Mouse (Mus musculus): ENCODE measurements around the gene Atf6b.

Atf6b gene

GRCm38 (mm10) chr17:34646906-34647787, at the start of gene Atf6b:
Atf6b (plus strand) TSS chr17:34647146.
- peak; percentile 94 for DNase-seq (ENCODE audit: low spot score)

GRCm38 (mm10) chr17:34597566-34598095, 49.3 kb upstream of the Atf6b start, which contains the start of gene Ager:
Ager (plus strand) TSS chr17:34597862.
- DNase-seq (ENCODE audit: low spot score) = no peak

- no peak for DNase-seq (ENCODE audit: low spot score)
Observed at GRCm38 (mm10) chr17:34599891-34600290, 47.1 kb upstream of the Atf6b start.

- no peak for DNase-seq (ENCODE audit: low spot score)
Observed at GRCm38 (mm10) chr17:34601796-34602195, 45.1 kb upstream of the Atf6b start.

- peak; percentile 100 for DNase-seq (ENCODE audit: low spot score)
Observed at GRCm38 (mm10) chr17:34603375-34604060, 43.4 kb upstream of the Atf6b start, which contains the start of gene Rnf5. Rnf5 (minus strand) TSS chr17:34603690.

- DNase-seq (ENCODE audit: low spot score) = peak; percentile 93
Observed at GRCm38 (mm10) chr17:34604061-34604508, 42.9 kb upstream of the Atf6b start, which contains the start of gene Agpat1. Agpat1 (plus strand) TSS chr17:34604262.

GRCm38 (mm10) chr17:34604511-34605237, 42.3 kb upstream of the Atf6b start:
- no peak for DNase-seq (ENCODE audit: low spot score)

GRCm38 (mm10) chr17:34605609-34606008, 41.3 kb upstream of the Atf6b start:
- peak; percentile 94 for DNase-seq (ENCODE audit: low spot score)

GRCm38 (mm10) chr17:34606186-34607039, 40.5 kb upstream of the Atf6b start:
- DNase-seq (ENCODE audit: low spot score) = no peak

GRCm38 (mm10) chr17:34607997-34608396, 38.9 kb upstream of the Atf6b start:
- no peak for DNase-seq (ENCODE audit: low spot score)

- no peak for DNase-seq (ENCODE audit: low spot score)
Observed at GRCm38 (mm10) chr17:34611050-34611449, 35.9 kb upstream of the Atf6b start.

- no peak for DNase-seq (ENCODE audit: low spot score)
Observed at GRCm38 (mm10) chr17:34613054-34613645, 33.8 kb upstream of the Atf6b start.

GRCm38 (mm10) chr17:34613830-34614229, 33.1 kb upstream of the Atf6b start:
- no peak for DNase-seq (ENCODE audit: low spot score)

- no peak for DNase-seq (ENCODE audit: low spot score)
Observed at GRCm38 (mm10) chr17:34615871-34616270, 31.1 kb upstream of the Atf6b start, which contains the start of gene Egfl8. Egfl8 (minus strand) TSS chr17:34615971.

- no peak for DNase-seq (ENCODE audit: low spot score)
Observed at GRCm38 (mm10) chr17:34618999-34619398, 27.9 kb upstream of the Atf6b start.

GRCm38 (mm10) chr17:34621006-34621405, 25.9 kb upstream of the Atf6b start:
- no peak for DNase-seq (ENCODE audit: low spot score)

- no peak for DNase-seq (ENCODE audit: low spot score)
Observed at GRCm38 (mm10) chr17:34623161-34623560, 23.8 kb upstream of the Atf6b start.

- no peak for DNase-seq (ENCODE audit: low spot score)
Observed at GRCm38 (mm10) chr17:34624981-34625380, 22.0 kb upstream of the Atf6b start.

- no peak for DNase-seq (ENCODE audit: low spot score)
Observed at GRCm38 (mm10) chr17:34626062-34626772, 20.7 kb upstream of the Atf6b start.

GRCm38 (mm10) chr17:34626773-34627092, 20.2 kb upstream of the Atf6b start:
- DNase-seq (ENCODE audit: low spot score) = no peak

Measured in layer of hippocampus, adult 9-10 months (tissue).